Mouse (Mus musculus): ENCODE measurements around the gene Myoz1. TPM values are rescaled to one million over a fixed set of nuclear protein-coding genes. Genes with fewer than 3 reads are reported as not detected.

Myoz1 gene
- polyA plus RNA-seq, 1 experiment from 2014 or later = not detected

- Histone ChIP-seq H3K27me3 (replicated peaks; ENCODE audit: control insufficient read depth, insufficient read depth, low read length) (no peaks in the 10 kb centered on the region), H3K4me1 (replicated peaks; ENCODE audit: control insufficient read depth, insufficient read depth, low read length) (no peaks in the 10 kb centered on the region), H3K36me3 (ENCODE audit: control insufficient read depth, insufficient read depth) (peaks cover 66% of the 10 kb centered on the region), H3K4me3 (ENCODE audit: low read depth, low read length) (no peak overlapping the region), H3K9me3 (ENCODE audit: control insufficient read depth) (no peaks in the 10 kb centered on the region), H3K9ac (ENCODE audit: low read depth, low read length) (no peak overlapping the region), H3K27ac (ENCODE audit: low read depth, low read length) (no peak overlapping the region), H3K4me2 (replicated peaks; ENCODE audit: low read depth) (no peak overlapping the region)
- 79% methylated on average over 4 of the region's 4 CpGs for WGBS
- ATAC-seq = no peak
- TF ChIP-seq CTCF (IDR thresholded peaks at IDR 0.05; ENCODE audit: low read depth) = no peak
These were observed 21.6 kb upstream of the Myoz1 start for GRCm38 (mm10) chr14:20677906-20678305.

- ATAC-seq = peak; percentile 96
- 2% methylated on average over 43 of the region's 43 CpGs for WGBS
- peaks cover 31% of the 10 kb centered on the region for H3K36me3 ChIP-seq (ENCODE audit: control insufficient read depth, insufficient read depth)
- peak within 1 kb of the TSS; percentile 94 for H3K9ac ChIP-seq (ENCODE audit: low read depth, low read length)
- H3K9me3 ChIP-seq (ENCODE audit: control insufficient read depth) = no peaks in the 10 kb centered on the region
- H3K27ac ChIP-seq (ENCODE audit: low read depth, low read length) = peak within 1 kb of the TSS; percentile 98
- no peaks in the 10 kb centered on the region for H3K4me1 ChIP-seq (replicated peaks; ENCODE audit: control insufficient read depth, insufficient read depth, low read length)
- H3K27me3 ChIP-seq (replicated peaks; ENCODE audit: control insufficient read depth, insufficient read depth, low read length) = no peaks in the 10 kb centered on the region
- TF ChIP-seq CTCF (IDR thresholded peaks at IDR 0.05; ENCODE audit: low read depth) = no peak
- H3K4me2 ChIP-seq (replicated peaks; ENCODE audit: low read depth) = peak within 1 kb of the TSS; percentile 75
- H3K4me3 ChIP-seq (ENCODE audit: low read depth, low read length) = peak within 1 kb of the TSS; percentile 83
These were observed 17.9 kb upstream of the Myoz1 start, which contains the start of gene Sec24c for GRCm38 (mm10) chr14:20674064-20674833. Sec24c (plus strand) TSS chr14:20674308.

GRCm38 (mm10) chr14:20673735-20674063 is 17.4 kb upstream of the Myoz1 start:
- Histone ChIP-seq H3K4me2 (replicated peaks; ENCODE audit: low read depth) (peak overlapping the region; percentile 75), H3K9ac (ENCODE audit: low read depth, low read length) (peak overlapping the region; percentile 23; the same call in 1 of the 2 replicates), H3K4me1 (replicated peaks; ENCODE audit: control insufficient read depth, insufficient read depth, low read length) (no peaks in the 10 kb centered on the region), H3K36me3 (ENCODE audit: control insufficient read depth, insufficient read depth) (peaks cover 25% of the 10 kb centered on the region), H3K4me3 (ENCODE audit: low read depth, low read length) (peak overlapping the region; percentile 83), H3K9me3 (ENCODE audit: control insufficient read depth) (no peaks in the 10 kb centered on the region), H3K27ac (ENCODE audit: low read depth, low read length) (peak overlapping the region; percentile 61; the same call in 1 of the 2 replicates), H3K27me3 (replicated peaks; ENCODE audit: control insufficient read depth, insufficient read depth, low read length) (no peaks in the 10 kb centered on the region)
- WGBS = 8% methylated on average over 13 of the region's 13 CpGs
- TF ChIP-seq CTCF (IDR thresholded peaks at IDR 0.05; ENCODE audit: low read depth) = no peak
- peak; percentile 80 for ATAC-seq

GRCm38 (mm10) chr14:20672990-20673389 is 16.6 kb upstream of the Myoz1 start:
- 94% methylated on average over 2 of the region's 2 CpGs for WGBS
- Histone ChIP-seq H3K9me3 (ENCODE audit: control insufficient read depth) (no peaks in the 10 kb centered on the region), H3K27me3 (replicated peaks; ENCODE audit: control insufficient read depth, insufficient read depth, low read length) (no peaks in the 10 kb centered on the region), H3K27ac (ENCODE audit: low read depth, low read length) (no peak overlapping the region), H3K9ac (ENCODE audit: low read depth, low read length) (no peak overlapping the region), H3K36me3 (ENCODE audit: control insufficient read depth, insufficient read depth) (peaks cover 18% of the 10 kb centered on the region; the same call in 1 of the 2 replicates), H3K4me2 (replicated peaks; ENCODE audit: low read depth) (no peak overlapping the region), H3K4me1 (replicated peaks; ENCODE audit: control insufficient read depth, insufficient read depth, low read length) (no peaks in the 10 kb centered on the region), H3K4me3 (ENCODE audit: low read depth, low read length) (no peak overlapping the region)
- peak; percentile 68 for TF ChIP-seq CTCF (IDR thresholded peaks at IDR 0.05; ENCODE audit: low read depth)
- ATAC-seq = no peak

- Histone ChIP-seq H3K4me3 (ENCODE audit: low read depth, low read length) (no peak within 1 kb of the TSS), H3K27ac (ENCODE audit: low read depth, low read length) (peak within 1 kb of the TSS; percentile 76), H3K4me1 (replicated peaks; ENCODE audit: control insufficient read depth, insufficient read depth, low read length) (no peaks in the 10 kb centered on the region), H3K9ac (ENCODE audit: low read depth, low read length) (peak within 1 kb of the TSS; percentile 22; the same call in 1 of the 2 replicates), H3K36me3 (ENCODE audit: control insufficient read depth, insufficient read depth) (no peaks in the 10 kb centered on the region), H3K4me2 (replicated peaks; ENCODE audit: low read depth) (no peak within 1 kb of the TSS), H3K9me3 (ENCODE audit: control insufficient read depth) (no peaks in the 10 kb centered on the region), H3K27me3 (replicated peaks; ENCODE audit: control insufficient read depth, insufficient read depth, low read length) (no peaks in the 10 kb centered on the region)
- WGBS = 57% methylated on average over 8 of the region's 8 CpGs
- peak; percentile 63 for ATAC-seq
- TF ChIP-seq CTCF (IDR thresholded peaks at IDR 0.05; ENCODE audit: low read depth) = no peak
These were observed 11.9 kb upstream of the Myoz1 start, which contains the start of gene Synpo2l for GRCm38 (mm10) chr14:20668154-20668810. Synpo2l (minus strand) TSS chr14:20668354.

GRCm38 (mm10) chr14:20667469-20667868 is 11.1 kb upstream of the Myoz1 start:
- ATAC-seq = no peak
- Histone ChIP-seq H3K4me3 (ENCODE audit: low read depth, low read length) (no peak overlapping the region), H3K27ac (ENCODE audit: low read depth, low read length) (peak overlapping the region; percentile 76; the same call in 1 of the 2 replicates), H3K4me1 (replicated peaks; ENCODE audit: control insufficient read depth, insufficient read depth, low read length) (no peaks in the 10 kb centered on the region), H3K27me3 (replicated peaks; ENCODE audit: control insufficient read depth, insufficient read depth, low read length) (0 out of 2 replicates have a peak, but pooled peaks cover under 1% of the 10 kb centered on the region), H3K4me2 (replicated peaks; ENCODE audit: low read depth) (no peak overlapping the region), H3K9me3 (ENCODE audit: control insufficient read depth) (no peaks in the 10 kb centered on the region), H3K36me3 (ENCODE audit: control insufficient read depth, insufficient read depth) (no peaks in the 10 kb centered on the region), H3K9ac (ENCODE audit: low read depth, low read length) (peak overlapping the region; percentile 22; the same call in 1 of the 2 replicates)
- WGBS = 78% methylated on average over 1 of the region's 1 CpGs
- no peak for TF ChIP-seq CTCF (IDR thresholded peaks at IDR 0.05; ENCODE audit: low read depth)
